Mouse (Mus musculus): ENCODE results near the gene Slc20a1. TPM values are rescaled to one million over a fixed set of nuclear protein-coding genes. Genes with fewer than 3 reads are reported as not detected.

The Slc20a1 gene
- polyA plus RNA-seq, 1 experiment = 14.7 TPM

- peaks cover 5% of the 10 kb centered on the region; the same call in 1 of the 2 replicates for H3K4me1 ChIP-seq (ENCODE audit: control insufficient read depth, insufficient read depth, low read length)
- no peak for DNase-seq
- no peak overlapping the region for H3K27ac ChIP-seq (ENCODE audit: insufficient read depth, low read depth, low read length)
- no peak for TF ChIP-seq POLR2A (IDR thresholded peaks at IDR 0.05; ENCODE audit: low read depth, low read length)
- no peak overlapping the region for H3K4me3 ChIP-seq (ENCODE audit: insufficient read depth, low read depth, low read length)
- no peaks in the 10 kb centered on the region for H3K36me3 ChIP-seq (ENCODE audit: control insufficient read depth, insufficient read depth, low read length)
- H3K27me3 ChIP-seq (replicated peaks; ENCODE audit: control insufficient read depth, insufficient read depth, low read length) = no peaks in the 10 kb centered on the region
- 88% methylated on average over 17 of the region's 17 CpGs for WGBS
These were observed 26.8 kb downstream of the Slc20a1 start for GRCm38 (mm10) chr2:129225251-129225819.

DNA sequence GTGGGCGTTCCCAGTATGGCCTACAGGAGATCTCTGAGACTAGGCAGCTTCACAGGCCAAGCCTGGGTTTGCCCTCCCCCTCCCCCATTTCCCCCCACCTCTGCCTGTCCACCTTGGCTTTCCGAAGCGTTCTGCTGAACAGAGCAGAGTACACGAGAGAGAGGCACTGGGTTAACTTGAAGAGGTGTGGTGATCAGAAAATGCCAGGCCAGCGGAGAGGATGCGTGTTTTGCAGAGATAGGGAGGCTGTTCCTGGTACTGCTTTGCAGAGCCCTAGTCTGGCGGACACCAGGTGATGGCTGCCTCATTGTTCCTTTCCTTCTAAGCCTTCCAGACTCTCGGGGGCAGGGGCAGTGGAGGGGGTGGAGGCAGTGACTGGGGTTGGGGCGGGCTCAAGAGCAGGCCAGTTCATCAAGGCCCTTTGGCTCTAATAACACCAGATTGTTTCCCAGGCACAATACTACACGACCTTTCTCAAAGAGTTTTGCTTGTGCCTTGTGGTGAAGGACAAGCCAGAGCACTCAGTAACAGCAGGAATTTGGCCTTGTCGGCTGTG is 27.8 kb downstream of the Slc20a1 start:
- TF ChIP-seq CTCF (conservative IDR thresholded peaks at IDR 0.05; ENCODE audit: insufficient read depth, insufficient read length, low read depth, low read length) = no peak
- no peak for TF ChIP-seq POLR2A (IDR thresholded peaks at IDR 0.05; ENCODE audit: low read depth, low read length)
- H3K27ac ChIP-seq (ENCODE audit: insufficient read depth, low read depth, low read length) = no peak overlapping the region
- no peaks in the 10 kb centered on the region for H3K27me3 ChIP-seq (replicated peaks; ENCODE audit: control insufficient read depth, insufficient read depth, low read length)
- no peak overlapping the region for H3K4me3 ChIP-seq (ENCODE audit: insufficient read depth, low read depth, low read length)
- H3K4me1 ChIP-seq (ENCODE audit: control insufficient read depth, insufficient read depth, low read length) = peaks cover 5% of the 10 kb centered on the region; the same call in 1 of the 2 replicates
- H3K36me3 ChIP-seq (ENCODE audit: control insufficient read depth, insufficient read depth, low read length) = no peaks in the 10 kb centered on the region
- no peak for DNase-seq
- 76% methylated on average over 11 of the region's 11 CpGs for WGBS

DNA sequence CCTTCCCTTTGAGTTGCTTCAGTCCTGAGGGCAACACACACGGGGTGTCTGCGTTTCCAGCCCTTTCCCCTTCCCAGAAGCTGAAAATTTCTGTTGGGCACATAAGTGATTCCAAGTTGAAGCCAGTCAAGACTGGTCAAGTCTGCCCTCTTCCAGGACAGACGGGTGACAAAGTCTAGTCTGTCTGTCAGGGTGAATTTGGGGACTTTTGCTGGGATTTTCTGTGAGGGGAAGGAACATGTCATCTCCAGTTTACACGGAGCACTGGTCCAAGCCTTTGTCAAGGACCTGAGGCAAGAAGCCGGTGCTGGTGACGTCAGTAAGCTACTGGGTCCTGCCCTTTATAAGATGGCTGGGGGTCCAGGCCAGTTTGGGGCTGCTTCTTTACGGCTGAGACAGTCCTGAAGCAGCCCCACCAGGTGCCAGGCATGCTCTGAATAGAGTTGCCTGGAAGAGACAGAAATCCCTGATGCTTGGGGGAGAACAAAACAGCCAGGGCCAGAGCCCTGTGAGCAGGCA is 28.5 kb downstream of the Slc20a1 start:
- no peaks in the 10 kb centered on the region for H3K27me3 ChIP-seq (replicated peaks; ENCODE audit: control insufficient read depth, insufficient read depth, low read length)
- no peaks in the 10 kb centered on the region for H3K36me3 ChIP-seq (ENCODE audit: control insufficient read depth, insufficient read depth, low read length)
- no peak for DNase-seq
- peaks cover 8% of the 10 kb centered on the region; the same call in 1 of the 2 replicates for H3K4me1 ChIP-seq (ENCODE audit: control insufficient read depth, insufficient read depth, low read length)
- WGBS = 84% methylated on average over 7 of the region's 7 CpGs
- H3K4me3 ChIP-seq (ENCODE audit: insufficient read depth, low read depth, low read length) = no peak overlapping the region
- no peak for TF ChIP-seq CTCF (conservative IDR thresholded peaks at IDR 0.05; ENCODE audit: insufficient read depth, insufficient read length, low read depth, low read length)
- no peak for TF ChIP-seq POLR2A (IDR thresholded peaks at IDR 0.05; ENCODE audit: low read depth, low read length)
- H3K27ac ChIP-seq (ENCODE audit: insufficient read depth, low read depth, low read length) = no peak overlapping the region

GRCm38 (mm10) chr2:129227709-129228108 is 29.1 kb downstream of the Slc20a1 start:
- TF ChIP-seq POLR2A (IDR thresholded peaks at IDR 0.05; ENCODE audit: low read depth, low read length) (no peak), CTCF (conservative IDR thresholded peaks at IDR 0.05; ENCODE audit: insufficient read depth, insufficient read length, low read depth, low read length) (no peak)
- 81% methylated on average over 6 of the region's 7 CpGs for WGBS
- no peak overlapping the region for H3K27ac ChIP-seq (ENCODE audit: insufficient read depth, low read depth, low read length)
- no peaks in the 10 kb centered on the region for H3K36me3 ChIP-seq (ENCODE audit: control insufficient read depth, insufficient read depth, low read length)
- no peaks in the 10 kb centered on the region for H3K27me3 ChIP-seq (replicated peaks; ENCODE audit: control insufficient read depth, insufficient read depth, low read length)
- H3K4me3 ChIP-seq (ENCODE audit: insufficient read depth, low read depth, low read length) = no peak overlapping the region
- DNase-seq = no peak
- H3K4me1 ChIP-seq (ENCODE audit: control insufficient read depth, insufficient read depth, low read length) = peaks cover 9% of the 10 kb centered on the region; the same call in 1 of the 2 replicates

GRCm38 (mm10) chr2:129228571-129228970 is 30.0 kb downstream of the Slc20a1 start:
- 85% methylated on average over 4 of the region's 4 CpGs for WGBS
- H3K4me3 ChIP-seq (ENCODE audit: insufficient read depth, low read depth, low read length) = no peak overlapping the region
- DNase-seq = no peak
- no peak overlapping the region for H3K27ac ChIP-seq (ENCODE audit: insufficient read depth, low read depth, low read length)
- H3K27me3 ChIP-seq (replicated peaks; ENCODE audit: control insufficient read depth, insufficient read depth, low read length) = no peaks in the 10 kb centered on the region
- TF ChIP-seq CTCF (conservative IDR thresholded peaks at IDR 0.05; ENCODE audit: insufficient read depth, insufficient read length, low read depth, low read length) (no peak), POLR2A (IDR thresholded peaks at IDR 0.05; ENCODE audit: low read depth, low read length) (no peak)
- no peaks in the 10 kb centered on the region for H3K36me3 ChIP-seq (ENCODE audit: control insufficient read depth, insufficient read depth, low read length)
- H3K4me1 ChIP-seq (ENCODE audit: control insufficient read depth, insufficient read depth, low read length) = peaks cover 11% of the 10 kb centered on the region; the same call in 1 of the 2 replicates

GRCm38 (mm10) chr2:129229316-129229715 is 30.8 kb downstream of the Slc20a1 start:
- TF ChIP-seq CTCF (conservative IDR thresholded peaks at IDR 0.05; ENCODE audit: insufficient read depth, insufficient read length, low read depth, low read length) (no peak), POLR2A (IDR thresholded peaks at IDR 0.05; ENCODE audit: low read depth, low read length) (no peak)

DNA sequence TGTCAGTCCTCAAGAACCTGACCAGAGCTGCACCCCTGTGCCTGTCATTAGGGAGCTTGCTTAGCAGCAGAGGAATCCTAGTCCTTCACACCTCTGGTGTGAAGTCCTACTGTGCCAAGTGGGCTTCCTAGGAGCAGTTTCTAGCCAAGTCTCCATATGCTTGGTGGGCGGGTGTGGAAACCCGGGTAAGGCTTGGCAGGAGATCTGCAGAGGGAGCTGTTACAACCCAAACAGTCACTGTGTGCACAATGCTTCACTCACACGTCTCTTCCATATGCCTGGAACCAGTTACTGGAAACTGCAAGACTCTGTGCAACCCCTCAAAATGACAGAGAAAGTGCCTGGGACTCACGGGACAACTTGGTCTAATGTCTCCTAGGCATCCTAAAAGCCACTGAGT is 33.5 kb downstream of the Slc20a1 start:
- Histone ChIP-seq H3K4me3 (ENCODE audit: insufficient read depth, low read depth, low read length) (no peak overlapping the region), H3K27ac (ENCODE audit: insufficient read depth, low read depth, low read length) (peak overlapping the region; percentile 12; the same call in 1 of the 2 replicates), H3K27me3 (replicated peaks; ENCODE audit: control insufficient read depth, insufficient read depth, low read length) (no peaks in the 10 kb centered on the region), H3K36me3 (ENCODE audit: control insufficient read depth, insufficient read depth, low read length) (no peaks in the 10 kb centered on the region), H3K4me1 (ENCODE audit: control insufficient read depth, insufficient read depth, low read length) (peaks cover 7% of the 10 kb centered on the region; the same call in 1 of the 2 replicates)
- whole genome bisulfite sequencing = 45% methylated on average over 4 of the region's 4 CpGs
- DNase-seq = no peak
- TF ChIP-seq POLR2A (IDR thresholded peaks at IDR 0.05; ENCODE audit: low read depth, low read length) (no peak), CTCF (conservative IDR thresholded peaks at IDR 0.05; ENCODE audit: insufficient read depth, insufficient read length, low read depth, low read length) (no peak)

More at GRCm38 (mm10) chr2:129229316-129229715, 30.8 kb downstream of the Slc20a1 start:
- WGBS = 86% methylated on average over 7 of the region's 7 CpGs
- Histone ChIP-seq H3K36me3 (ENCODE audit: control insufficient read depth, insufficient read depth, low read length) (no peaks in the 10 kb centered on the region), H3K4me3 (ENCODE audit: insufficient read depth, low read depth, low read length) (no peak overlapping the region), H3K27ac (ENCODE audit: insufficient read depth, low read depth, low read length) (no peak overlapping the region), H3K4me1 (ENCODE audit: control insufficient read depth, insufficient read depth, low read length) (peaks cover 11% of the 10 kb centered on the region; the same call in 1 of the 2 replicates), H3K27me3 (replicated peaks; ENCODE audit: control insufficient read depth, insufficient read depth, low read length) (no peaks in the 10 kb centered on the region)
- DNase-seq = no peak

All from kidney, adult 2 months (tissue).